Mouse (Mus musculus) midbrain, embryonic 10.5 days (tissue): ENCODE data around the gene Phlpp1. TPM values are rescaled to one million over a fixed set of nuclear protein-coding genes. Genes with fewer than 3 reads are reported as not detected.

ENCODE experiments used
- DNase-seq: peaks from one replicate; pipeline ENCODE4 v3.0.0-alpha.2; 2017; ENCODE audit warnings: low spot score
- H3K27ac ChIP-seq: fragments of 300-500 bp; sonication (generic); replicated peaks from 2 replicates; pipeline ENCODE4 v1.5.1; 2016; ENCODE audit warnings: mild to moderate bottlenecking
- H3K27me3 ChIP-seq: fragments of 300-500 bp; sonication (generic); 2 replicates; pipeline ENCODE4 v1.6.1; 2016; ENCODE audit warnings: low read depth, mild to moderate bottlenecking; ENCODE audit not compliant: poor library complexity, severe bottlenecking
- H3K36me3 ChIP-seq: fragments of 300-500 bp; sonication (generic); 2 replicates; pipeline ENCODE4 v1.6.1; 2016; ENCODE audit warnings: mild to moderate bottlenecking, moderate library complexity
- H3K4me1 ChIP-seq: fragments of 300-500 bp; sonication (generic); 2 replicates; pipeline ENCODE4 v1.6.1; 2016
- H3K4me3 ChIP-seq: fragments of 300-500 bp; sonication (generic); 2 replicates; pipeline ENCODE4 v1.5.1; 2016; ENCODE audit warnings: mild to moderate bottlenecking, moderate library complexity
- H3K9me3 ChIP-seq: fragments of 300-500 bp; sonication (generic); replicated peaks from 2 replicates; pipeline ENCODE4 v1.6.1; 2016; ENCODE audit warnings: mild to moderate bottlenecking
- WGBS: fragments of 180-500 bp; shearing (Covaris S2); methylation state at CpG from one replicate; pipeline ENCODE4 v1.1.7; 2016; 5-methylcytosine and 5-hydroxymethylcytosine counted together
- polyA plus RNA-seq: library from polyadenylated mRNA; unstranded; fragments of >200 nt; fragmentation: Nextera tagmentation; extraction: Ambion mirVana; gene quantifications from 2 replicates; pipeline ENCODE4 v1.2.1, GENCODE M21; 2016

Phlpp1 gene
- polyA plus RNA-seq, 1 experiment from 2014 or later = 4.8 TPM

DNA sequence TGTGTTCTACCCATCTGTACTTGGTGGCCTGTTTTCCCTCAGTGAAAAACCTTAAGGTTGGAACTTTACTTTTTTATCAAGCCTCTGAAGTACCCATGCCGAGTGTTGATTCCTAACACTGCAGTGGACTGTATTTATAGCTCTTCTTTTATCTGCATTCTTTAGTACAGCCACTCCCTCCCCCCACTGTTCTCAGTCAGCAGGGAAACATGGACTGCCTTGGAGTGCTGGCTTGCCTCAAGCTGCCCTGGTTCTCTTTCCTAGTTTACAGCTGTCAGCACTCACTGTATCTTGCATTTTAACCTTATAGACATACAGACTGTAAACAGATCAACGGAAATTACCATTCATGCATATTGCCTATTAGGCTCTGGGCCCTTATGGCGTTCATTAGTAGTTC lies 32.8 kb downstream of the Phlpp1 start:
- 60% methylated on average over 3 of the region's 3 CpGs for WGBS
- H3K27me3 ChIP-seq = no peaks in the 10 kb centered on the region
- DNase-seq = no peak
- H3K9me3 ChIP-seq = no peaks in the 10 kb centered on the region
- peaks cover 63% of the 10 kb centered on the region for H3K4me1 ChIP-seq
- no peaks in the 10 kb centered on the region for H3K36me3 ChIP-seq
- no peak overlapping the region for H3K4me3 ChIP-seq
- no peak overlapping the region for H3K27ac ChIP-seq

DNA sequence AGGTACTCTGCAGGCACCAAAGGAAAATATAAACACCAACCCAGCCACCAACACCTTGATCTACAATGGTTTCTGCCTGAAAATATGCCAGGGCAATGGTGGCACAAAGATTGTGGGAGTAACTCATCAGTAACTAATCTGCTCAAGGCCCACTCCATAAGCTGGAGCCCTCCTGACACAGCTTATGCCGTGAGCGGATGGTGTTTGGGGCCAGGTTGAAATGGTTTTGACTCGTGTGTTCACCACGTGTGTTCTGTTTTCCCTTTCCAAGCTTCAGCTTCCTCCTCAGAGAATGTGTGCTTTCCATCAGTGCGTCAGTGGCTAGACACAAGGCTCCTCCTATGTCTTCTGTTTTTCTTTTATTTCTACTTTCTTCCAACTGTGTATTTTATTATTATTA lies 37.0 kb downstream of the Phlpp1 start:
- WGBS = 80% methylated on average over 5 of the region's 5 CpGs

DNA sequence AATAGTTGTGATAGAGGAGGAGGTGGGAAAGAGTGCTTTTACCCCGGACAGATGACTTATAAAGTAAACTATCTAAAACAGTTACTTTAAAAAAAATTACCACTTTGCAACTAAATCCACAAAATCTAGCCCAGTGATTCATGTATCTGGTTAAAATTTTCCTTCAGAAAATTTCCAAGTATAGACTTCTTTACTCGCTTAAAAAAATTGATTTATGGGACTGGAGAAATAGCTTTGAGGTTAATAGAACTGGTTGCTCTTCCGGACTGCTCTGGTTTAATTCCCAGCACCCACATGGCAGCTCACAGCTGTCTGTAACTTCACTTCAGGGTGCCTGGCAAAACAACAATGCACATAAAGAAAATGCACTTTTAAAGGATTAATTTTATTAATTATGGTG lies 38.9 kb downstream of the Phlpp1 start:
- no peak for DNase-seq
- peaks cover 12% of the 10 kb centered on the region; the same call in 1 of the 2 replicates for H3K4me1 ChIP-seq
- H3K4me3 ChIP-seq = no peak overlapping the region
- 92% methylated on average over 3 of the region's 3 CpGs for WGBS
- no peaks in the 10 kb centered on the region for H3K36me3 ChIP-seq
- no peaks in the 10 kb centered on the region for H3K9me3 ChIP-seq
- no peaks in the 10 kb centered on the region for H3K27me3 ChIP-seq
- no peak overlapping the region for H3K27ac ChIP-seq

More for the DNA sequence above, 37.0 kb downstream of the Phlpp1 start:
- Histone ChIP-seq H3K9me3 (no peaks in the 10 kb centered on the region), H3K4me3 (no peak overlapping the region), H3K36me3 (no peaks in the 10 kb centered on the region), H3K27ac (no peak overlapping the region), H3K4me1 (peaks cover 23% of the 10 kb centered on the region), H3K27me3 (no peaks in the 10 kb centered on the region)
- no peak for DNase-seq

DNA sequence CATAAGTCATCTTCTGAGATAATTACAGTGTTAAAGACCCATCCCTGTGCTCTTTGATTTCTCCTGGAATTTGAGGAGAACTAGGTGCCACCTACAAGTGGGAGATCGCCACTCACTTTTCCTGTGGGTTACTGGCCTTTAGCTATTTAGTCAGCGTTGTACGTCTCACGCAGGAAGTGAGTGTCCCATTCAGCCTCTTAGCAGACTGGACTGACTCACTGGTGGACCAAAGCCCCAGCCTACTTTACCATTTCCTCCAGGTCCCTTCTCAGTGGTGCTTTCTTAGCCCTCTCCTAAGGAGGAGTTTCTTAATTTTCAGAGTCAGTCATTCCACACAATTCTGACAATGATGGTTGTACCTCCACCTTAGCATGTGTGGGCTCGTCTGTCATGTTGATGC lies 39.6 kb downstream of the Phlpp1 start:
- no peak overlapping the region for H3K4me3 ChIP-seq
- no peaks in the 10 kb centered on the region for H3K27me3 ChIP-seq
- no peak overlapping the region for H3K27ac ChIP-seq
- H3K4me1 ChIP-seq = peaks cover 12% of the 10 kb centered on the region; the same call in 1 of the 2 replicates
- H3K36me3 ChIP-seq = no peaks in the 10 kb centered on the region
- no peaks in the 10 kb centered on the region for H3K9me3 ChIP-seq
- no peak for DNase-seq
- 93% methylated on average over 5 of the region's 5 CpGs for WGBS

DNA sequence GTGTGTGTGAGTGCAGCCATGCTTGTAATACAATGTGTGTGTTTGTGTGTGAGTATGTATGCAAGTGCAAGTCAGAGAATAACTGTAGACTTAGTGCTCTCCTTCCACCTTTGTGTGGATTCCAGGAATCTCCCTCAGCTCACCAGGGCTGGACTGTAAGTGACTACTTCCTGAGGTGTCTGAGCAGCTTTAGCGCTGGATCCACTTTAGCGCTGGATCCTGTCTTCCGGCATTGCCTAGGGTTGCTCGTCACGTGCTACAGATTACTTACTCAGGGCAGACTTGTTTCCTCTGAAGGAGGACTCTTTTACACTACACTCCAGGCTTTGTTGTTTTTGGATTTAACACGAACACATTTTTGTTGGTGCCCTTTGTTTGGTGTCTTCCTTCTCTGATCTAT lies 48.9 kb downstream of the Phlpp1 start:
- Histone ChIP-seq H3K4me1 (peaks cover 8% of the 10 kb centered on the region), H3K36me3 (no peaks in the 10 kb centered on the region), H3K4me3 (no peak overlapping the region), H3K27ac (no peak overlapping the region), H3K9me3 (no peaks in the 10 kb centered on the region), H3K27me3 (no peaks in the 10 kb centered on the region)
- DNase-seq = no peak
- 70% methylated on average over 6 of the region's 6 CpGs for WGBS

DNA sequence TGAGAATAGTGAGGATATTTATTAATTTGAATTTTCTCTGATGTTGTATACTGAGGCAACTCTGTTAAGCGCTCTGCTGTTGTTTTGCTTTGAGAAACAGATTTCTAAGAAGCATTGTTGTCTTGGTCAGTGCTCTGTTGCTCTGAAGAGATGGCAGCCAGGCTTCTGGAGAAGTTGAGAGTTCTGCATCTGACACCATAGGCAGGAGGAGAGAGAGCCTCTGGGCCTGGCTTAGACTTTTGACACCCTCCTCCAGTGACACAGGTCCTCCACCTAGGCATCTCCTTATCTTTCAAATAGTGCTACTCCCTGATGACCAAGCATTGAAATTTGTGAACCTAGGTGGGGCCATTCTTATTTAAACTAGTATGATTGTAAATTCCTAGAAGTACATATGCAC lies 49.8 kb downstream of the Phlpp1 start:
- Histone ChIP-seq H3K36me3 (no peaks in the 10 kb centered on the region), H3K27ac (no peak overlapping the region), H3K4me3 (no peak overlapping the region), H3K27me3 (no peaks in the 10 kb centered on the region), H3K9me3 (no peaks in the 10 kb centered on the region), H3K4me1 (peaks cover 8% of the 10 kb centered on the region)
- no peak for DNase-seq
- 85% methylated on average over 1 of the region's 1 CpGs for WGBS

DNA sequence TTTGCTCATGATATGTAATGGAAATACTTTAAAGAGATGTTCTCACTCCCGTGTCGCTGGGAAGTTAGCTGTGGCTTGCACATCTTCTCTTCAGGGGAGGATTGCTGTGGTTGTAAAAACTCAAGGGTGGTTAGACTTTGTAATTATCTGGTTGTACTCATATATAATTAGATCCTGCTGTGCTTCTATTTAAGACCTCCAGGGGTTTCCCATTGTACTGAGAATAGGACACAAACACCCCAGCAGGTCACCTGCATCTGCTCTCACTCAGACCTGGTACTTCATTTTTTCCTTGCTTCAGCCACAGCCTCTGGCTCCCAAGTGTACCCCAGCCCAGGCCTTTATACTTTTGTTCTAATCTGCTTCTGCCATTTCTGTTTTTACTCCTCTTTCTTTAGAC lies 50.4 kb downstream of the Phlpp1 start:
- Histone ChIP-seq H3K36me3 (no peaks in the 10 kb centered on the region), H3K27ac (no peak overlapping the region), H3K27me3 (no peaks in the 10 kb centered on the region), H3K9me3 (no peaks in the 10 kb centered on the region), H3K4me1 (peaks cover 8% of the 10 kb centered on the region), H3K4me3 (no peak overlapping the region)
- DNase-seq = no peak
- 15% methylated on average over 2 of the region's 2 CpGs for WGBS

DNA sequence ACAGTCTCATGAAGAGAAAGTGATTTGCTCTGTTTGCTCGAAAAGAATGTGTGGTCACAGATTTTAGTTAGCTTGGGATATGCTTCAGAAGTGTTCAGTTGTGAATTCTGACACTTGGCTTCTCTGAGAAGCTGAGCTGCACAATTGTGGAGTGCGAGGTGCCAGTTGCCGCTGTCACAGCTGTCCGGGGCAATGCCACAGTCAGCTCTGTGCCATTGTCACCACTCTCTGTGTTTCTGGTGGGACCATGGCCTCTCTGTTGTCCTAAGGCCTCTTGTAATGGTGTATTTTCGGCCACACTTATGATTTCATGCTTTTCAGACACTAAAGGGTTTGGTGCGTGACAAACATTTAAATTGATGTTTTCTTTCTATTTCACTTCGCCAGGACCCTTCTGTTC lies 55.1 kb downstream of the Phlpp1 start:
- no peak for DNase-seq
- no peaks in the 10 kb centered on the region for H3K36me3 ChIP-seq
- H3K9me3 ChIP-seq = no peaks in the 10 kb centered on the region
- H3K4me1 ChIP-seq = peaks cover 6% of the 10 kb centered on the region
- no peak overlapping the region for H3K27ac ChIP-seq
- 90% methylated on average over 7 of the region's 7 CpGs for WGBS
- no peak overlapping the region for H3K4me3 ChIP-seq
- no peaks in the 10 kb centered on the region for H3K27me3 ChIP-seq

DNA sequence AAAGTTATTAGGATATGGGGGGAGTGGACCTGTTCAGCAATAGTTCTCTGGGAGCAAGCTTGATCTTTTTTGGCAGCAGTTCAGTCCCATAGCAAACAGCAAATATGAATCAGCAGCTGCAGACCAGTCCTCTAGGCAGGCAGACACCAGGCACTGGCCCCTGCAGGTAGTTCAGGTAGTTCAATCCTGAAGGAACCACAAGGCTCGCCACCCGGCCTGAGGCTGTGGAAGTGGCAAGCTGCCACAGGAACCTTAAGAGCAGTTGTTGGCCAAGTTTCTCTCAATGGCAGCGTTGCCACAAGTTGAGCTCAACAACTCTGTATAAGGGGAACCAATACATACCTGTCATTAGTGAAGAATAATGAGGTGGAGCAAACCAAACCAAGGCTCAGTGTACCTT lies 58.8 kb downstream of the Phlpp1 start:
- no peak for DNase-seq
- Histone ChIP-seq H3K27me3 (no peaks in the 10 kb centered on the region), H3K4me3 (no peak overlapping the region), H3K9me3 (no peaks in the 10 kb centered on the region), H3K27ac (no peak overlapping the region), H3K36me3 (no peaks in the 10 kb centered on the region), H3K4me1 (no peaks in the 10 kb centered on the region)
- WGBS = 95% methylated on average over 3 of the region's 3 CpGs

DNA sequence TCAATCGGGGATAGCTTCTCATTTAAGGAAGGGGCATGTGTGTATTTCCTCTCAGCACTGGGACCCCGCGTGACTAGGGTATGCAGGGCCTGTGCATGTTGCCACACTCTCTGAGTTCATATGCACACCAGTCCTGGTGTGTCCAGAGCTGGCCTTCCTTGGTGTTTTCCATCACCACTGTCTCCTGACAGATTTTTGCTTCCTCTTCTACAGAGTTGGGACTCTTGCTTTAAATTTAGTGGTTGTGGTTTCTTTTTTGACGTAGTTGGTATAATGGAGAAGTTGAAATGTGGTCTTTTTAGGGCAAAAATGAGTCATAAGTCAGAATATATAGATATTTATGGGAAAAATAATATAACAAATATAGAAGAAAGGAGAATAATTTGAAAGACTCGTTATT lies 59.8 kb downstream of the Phlpp1 start:
- H3K27ac ChIP-seq = no peak overlapping the region
- no peaks in the 10 kb centered on the region for H3K27me3 ChIP-seq
- H3K4me1 ChIP-seq = no peaks in the 10 kb centered on the region
- 93% methylated on average over 5 of the region's 5 CpGs for WGBS
- H3K4me3 ChIP-seq = no peak overlapping the region
- H3K9me3 ChIP-seq = no peaks in the 10 kb centered on the region
- no peaks in the 10 kb centered on the region for H3K36me3 ChIP-seq
- DNase-seq = no peak

DNA sequence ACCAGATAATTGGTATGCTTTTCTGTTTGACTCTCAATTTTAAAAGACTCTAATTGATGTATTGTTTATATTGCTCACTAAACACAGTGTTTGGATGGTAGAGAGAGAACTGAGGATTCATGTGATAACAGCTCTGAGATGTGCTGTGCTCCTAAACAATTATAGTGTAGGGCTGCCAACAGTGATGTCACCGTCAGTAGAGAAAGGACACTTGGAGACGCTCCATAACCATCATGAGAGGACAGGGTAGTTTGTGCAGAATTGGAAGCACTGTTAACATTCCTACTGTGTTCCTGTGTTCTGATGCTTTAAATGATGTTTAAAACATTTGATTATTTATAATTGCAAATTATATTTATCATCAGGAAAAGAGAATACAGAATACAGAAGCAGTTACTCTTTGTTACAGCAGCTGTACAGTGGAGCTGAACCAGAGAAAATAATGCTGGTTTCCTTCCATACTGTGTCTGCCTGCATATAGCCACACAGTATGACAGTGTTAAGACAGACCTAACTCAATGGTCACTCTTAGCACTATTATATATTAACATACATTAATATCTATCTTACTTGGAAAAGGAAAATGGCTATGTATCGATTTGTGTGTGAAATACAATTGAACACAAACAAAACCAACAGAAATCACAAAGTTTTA lies 60.4 kb downstream of the Phlpp1 start:
- no peaks in the 10 kb centered on the region for H3K4me1 ChIP-seq
- H3K9me3 ChIP-seq = no peaks in the 10 kb centered on the region
- no peak overlapping the region for H3K27ac ChIP-seq
- no peak overlapping the region for H3K4me3 ChIP-seq
- 97% methylated on average over 3 of the region's 3 CpGs for WGBS
- DNase-seq = no peak
- no peaks in the 10 kb centered on the region for H3K36me3 ChIP-seq
- no peaks in the 10 kb centered on the region for H3K27me3 ChIP-seq

DNA sequence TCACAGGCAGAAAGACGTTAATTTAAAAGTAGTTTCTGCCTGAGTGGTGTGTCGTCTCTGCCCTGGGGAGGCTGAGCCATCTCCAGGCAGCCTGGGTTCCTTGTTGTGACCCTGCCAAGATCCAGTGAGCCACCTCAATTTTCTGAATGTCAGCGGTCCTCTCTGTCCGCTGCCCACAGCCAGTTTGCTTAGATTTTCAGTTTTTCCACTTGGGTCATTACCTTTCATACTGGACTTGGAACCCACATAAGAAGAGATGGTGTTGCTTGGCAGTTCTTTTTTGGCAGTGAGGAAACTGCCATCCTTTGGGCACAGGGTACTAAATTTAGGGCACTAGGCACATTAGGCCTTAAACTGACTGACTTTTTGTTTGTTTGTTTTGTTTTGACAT lies 60.9 kb downstream of the Phlpp1 start:
- Histone ChIP-seq H3K4me1 (no peaks in the 10 kb centered on the region), H3K27me3 (no peaks in the 10 kb centered on the region), H3K36me3 (no peaks in the 10 kb centered on the region), H3K4me3 (no peak overlapping the region), H3K9me3 (no peaks in the 10 kb centered on the region), H3K27ac (no peak overlapping the region)
- 91% methylated on average over 4 of the region's 4 CpGs for WGBS
- DNase-seq = no peak

DNA sequence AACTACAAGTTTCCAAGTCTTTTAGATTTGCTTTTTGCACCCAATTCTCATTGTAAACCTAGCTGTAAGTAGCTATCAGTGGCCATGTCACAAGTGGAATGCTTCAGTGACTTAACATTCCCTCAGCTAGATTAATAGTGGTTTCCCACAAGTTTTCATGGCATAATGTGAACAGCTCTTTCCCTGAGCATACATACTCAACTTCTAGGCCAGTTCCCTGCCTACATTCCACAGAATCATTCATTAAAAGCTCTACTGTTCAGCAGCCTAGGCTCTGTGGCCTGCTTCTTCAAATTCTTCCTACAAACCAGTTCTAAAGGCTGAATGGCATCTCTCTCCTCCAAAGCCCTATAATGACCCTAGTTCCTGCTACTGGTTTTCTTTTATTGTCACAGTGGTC lies 65.4 kb downstream of the Phlpp1 start:
- H3K4me1 ChIP-seq = no peaks in the 10 kb centered on the region; the same call in 1 of the 2 replicates
- H3K36me3 ChIP-seq = no peaks in the 10 kb centered on the region
- no peak for DNase-seq
- H3K4me3 ChIP-seq = no peak overlapping the region
- no peak overlapping the region for H3K27ac ChIP-seq
- no peaks in the 10 kb centered on the region for H3K9me3 ChIP-seq
- no peaks in the 10 kb centered on the region for H3K27me3 ChIP-seq
